Mouse (Mus musculus): ENCODE results near the gene Cracr2a.

Gene Cracr2a

GRCm38 (mm10) chr6:127625135-127625534, 64.0 kb downstream of the Cracr2a start:
- peak; percentile 84 for DNase-seq (ENCODE audit: low read depth, low spot score)

GRCm38 (mm10) chr6:127627453-127627852, 66.3 kb downstream of the Cracr2a start:
- DNase-seq (ENCODE audit: low read depth, low spot score) = no peak

- no peak for DNase-seq (ENCODE audit: low read depth, low spot score)
These were observed 68.1 kb downstream of the Cracr2a start for GRCm38 (mm10) chr6:127629249-127629648.

- DNase-seq (ENCODE audit: low read depth, low spot score) = no peak
These were observed 73.7 kb downstream of the Cracr2a start for GRCm38 (mm10) chr6:127634858-127635257.

GRCm38 (mm10) chr6:127635462-127636189, 74.5 kb downstream of the Cracr2a start:
- no peak for DNase-seq (ENCODE audit: low read depth, low spot score)

GRCm38 (mm10) chr6:127641077-127641801, 80.1 kb downstream of the Cracr2a start:
- no peak for DNase-seq (ENCODE audit: low read depth, low spot score)

- DNase-seq (ENCODE audit: low read depth, low spot score) = no peak
These were observed 94.8 kb downstream of the Cracr2a start for GRCm38 (mm10) chr6:127655988-127656387.

GRCm38 (mm10) chr6:127657152-127657551, 96.0 kb downstream of the Cracr2a start:
- DNase-seq (ENCODE audit: low read depth, low spot score) = no peak

GRCm38 (mm10) chr6:127659472-127659871, 98.3 kb downstream of the Cracr2a start:
- no peak for DNase-seq (ENCODE audit: low read depth, low spot score)

- DNase-seq (ENCODE audit: low read depth, low spot score) = no peak
These were observed 98.8 kb downstream of the Cracr2a start for GRCm38 (mm10) chr6:127659966-127660365.

GRCm38 (mm10) chr6:127661717-127662292, 100.7 kb downstream of the Cracr2a start:
- DNase-seq (ENCODE audit: low read depth, low spot score) = no peak

GRCm38 (mm10) chr6:127663263-127663662, 102.1 kb downstream of the Cracr2a start:
- DNase-seq (ENCODE audit: low read depth, low spot score) = no peak

- no peak for DNase-seq (ENCODE audit: low read depth, low spot score)
These were observed 108.2 kb downstream of the Cracr2a start for GRCm38 (mm10) chr6:127669313-127669712.

- no peak for DNase-seq (ENCODE audit: low read depth, low spot score)
These were observed 108.9 kb downstream of the Cracr2a start for GRCm38 (mm10) chr6:127670031-127670430.

- no peak for DNase-seq (ENCODE audit: low read depth, low spot score)
These were observed 110.9 kb downstream of the Cracr2a start for GRCm38 (mm10) chr6:127672071-127672470.

- DNase-seq (ENCODE audit: low read depth, low spot score) = no peak
These were observed 115.7 kb downstream of the Cracr2a start for GRCm38 (mm10) chr6:127676866-127677265.

- no peak for DNase-seq (ENCODE audit: low read depth, low spot score)
These were observed 117.2 kb downstream of the Cracr2a start for GRCm38 (mm10) chr6:127678320-127678719.

GRCm38 (mm10) chr6:127678998-127679397, 117.9 kb downstream of the Cracr2a start:
- DNase-seq (ENCODE audit: low read depth, low spot score) = no peak

- no peak for DNase-seq (ENCODE audit: low read depth, low spot score)
These were observed 119.6 kb downstream of the Cracr2a start for GRCm38 (mm10) chr6:127680784-127681183.

- peak; percentile 21 for DNase-seq (ENCODE audit: low read depth, low spot score)
These were observed 122.4 kb downstream of the Cracr2a start for GRCm38 (mm10) chr6:127683561-127683960.

- DNase-seq (ENCODE audit: low read depth, low spot score) = no peak
These were observed 123.8 kb downstream of the Cracr2a start for GRCm38 (mm10) chr6:127684981-127685380.

GRCm38 (mm10) chr6:127687181-127687860, 126.2 kb downstream of the Cracr2a start:
- DNase-seq (ENCODE audit: low read depth, low spot score) = no peak
